Mouse (Mus musculus) myocyte (in vitro differentiated cells): ENCODE results near the gene Fev.

Experiments used
- E2F4 ChIP-seq: IDR thresholded peaks from one replicate; pipeline ENCODE4 v1.6.1; 2011; ENCODE audit warnings: mild to moderate bottlenecking, control low read depth, moderate library complexity; ENCODE audit not compliant: insufficient read depth
- MAX ChIP-seq: IDR thresholded peaks from one replicate; pipeline ENCODE4 v1.6.1; 2011; ENCODE audit warnings: low read depth, mild to moderate bottlenecking, control low read depth
- MYOG ChIP-seq, 3 experiments: IDR thresholded peaks; one replicate each; pipeline ENCODE4 v1.6.1; 2011; ENCODE audit warnings: control low read depth in 2 of 3, low read depth in 2 of 3, mild to moderate bottlenecking in 2 of 3; ENCODE audit not compliant: insufficient read length in 2 of 3, control insufficient read depth in 1 of 3, insufficient read depth in 1 of 3
- POLR2A ChIP-seq: IDR thresholded peaks from one replicate; pipeline ENCODE4 v1.6.1; 2011; ENCODE audit warnings: low read depth, mild to moderate bottlenecking, control low read depth, moderate library complexity; ENCODE audit not compliant: insufficient read length
- TCF12 ChIP-seq: IDR thresholded peaks from one replicate; pipeline ENCODE4 v1.6.1; 2011; ENCODE audit warnings: mild to moderate bottlenecking, control low read depth; ENCODE audit not compliant: poor library complexity, insufficient read depth, severe bottlenecking

DNA sequence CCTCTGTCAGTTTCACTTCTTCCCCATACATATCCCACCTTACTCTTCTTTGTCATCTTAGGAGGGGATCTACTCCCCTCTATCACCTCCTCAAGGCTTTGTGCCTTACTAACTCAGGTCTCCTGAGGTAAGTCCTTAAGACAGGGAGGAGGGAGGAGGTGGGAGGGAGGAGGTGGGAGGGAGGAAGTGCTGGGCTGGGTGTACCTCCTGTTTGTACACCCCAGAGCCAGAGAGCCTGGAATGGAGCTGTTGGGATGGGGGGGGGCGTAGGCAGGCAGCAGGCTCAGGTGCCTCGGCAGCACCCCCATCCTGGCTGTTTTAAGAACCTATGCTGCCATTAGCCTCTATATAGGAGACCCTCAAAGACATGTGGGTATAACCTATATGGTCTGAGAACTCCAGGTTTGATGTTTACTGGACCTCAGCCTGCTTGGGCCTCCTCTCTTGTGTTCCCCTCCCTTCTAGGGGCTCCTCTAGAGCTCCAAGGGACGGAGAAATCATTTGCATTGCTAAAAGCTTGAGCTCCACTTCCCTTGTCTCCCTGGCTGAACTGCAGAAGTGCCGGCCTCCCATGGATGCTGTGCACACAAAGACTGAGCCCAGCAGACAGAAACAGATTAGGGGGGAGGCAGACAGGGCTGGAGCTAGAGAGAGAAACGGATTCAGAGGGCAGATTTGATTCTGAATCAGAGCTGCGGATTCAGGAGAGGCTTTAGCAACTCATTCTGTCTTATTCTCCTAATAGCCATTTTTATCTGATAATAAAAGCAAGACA lies 34.0 kb downstream of the Fev start:
- TF ChIP-seq POLR2A = no peak
- no peak for TF ChIP-seq MAX
- no peak for TF ChIP-seq MYOG (IDR thresholded peaks at IDR 0.05; ENCODE audit: control insufficient read depth in 1 of 3, insufficient read depth in 1 of 3, insufficient read length in 2 of 3, low read depth in 2 of 3)
- TF ChIP-seq E2F4 = no peak
- no peak for TF ChIP-seq TCF12
